Mouse (Mus musculus): Measurements from ENCODE around the gene Coch. TPM values are rescaled to one million over a fixed set of nuclear protein-coding genes. Genes with fewer than 3 reads are reported as not detected.
"Not testable (repeated sequence)": the region's sequence is repeated elsewhere in the genome, so short reads cannot be mapped to it uniquely, and the experiment has no call there.

Coch gene
- polyA plus RNA-seq, 1 experiment from 2014 or later = 7.5 TPM

DNA sequence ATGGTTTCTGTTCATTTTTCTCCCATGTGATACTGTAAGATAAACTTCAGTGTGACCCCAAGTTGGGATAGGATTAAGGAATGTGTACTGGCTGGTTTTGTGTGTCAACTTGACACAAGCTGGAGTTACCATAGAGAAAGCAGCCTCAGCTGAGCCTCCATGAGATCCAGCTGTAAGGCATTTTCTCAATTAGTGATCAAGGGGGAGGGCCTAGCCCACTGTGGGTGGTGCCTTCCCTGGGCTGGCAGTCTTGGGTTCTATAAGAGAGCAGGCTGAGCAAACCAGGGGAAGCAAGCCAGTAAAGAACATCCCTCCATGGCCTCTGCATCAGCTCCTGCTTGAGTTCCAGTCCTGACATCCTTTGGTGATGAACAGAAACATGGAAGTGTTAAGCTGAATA, 56.3 kb downstream of the Coch start:
- not testable (repeated sequence) for ATAC-seq (ENCODE audit: low FRiP score, low read depth); H3K4me3 ChIP-seq; H3K4me1 ChIP-seq; H3K9me3 ChIP-seq; H3K4me2 ChIP-seq (replicated peaks); H3K27ac ChIP-seq; H3K27me3 ChIP-seq (replicated peaks); H3K9ac ChIP-seq
- peaks cover 29% of the 10 kb centered on the region for H3K36me3 ChIP-seq

Other genes with a start within 250 kb of the Coch start
- 35.3 and 35.4 TPM in 2 replicates for gene G2e3, start 245.3 kb upstream of the Coch start, polyA plus RNA-seq (2016; fragmentation: Nextera tagmentation; extraction: Ambion mirVana)
- 68.9 and 73.2 TPM in 2 replicates for gene Scfd1, start 215.8 kb upstream of the Coch start, polyA plus RNA-seq (2016; fragmentation: Nextera tagmentation; extraction: Ambion mirVana)
- gene Ap4s1, start 97.7 kb downstream of the Coch start, polyA plus RNA-seq (2016; fragmentation: Nextera tagmentation; extraction: Ambion mirVana) = 49.9 and 54.4 TPM in 2 replicates
- 55.5 and 63.4 TPM in 2 replicates for gene Strn3, start 98.6 kb downstream of the Coch start, polyA plus RNA-seq (2016; fragmentation: Nextera tagmentation; extraction: Ambion mirVana)
- 36.0 and 39.1 TPM in 2 replicates for gene Hectd1, start 236.2 kb downstream of the Coch start, polyA plus RNA-seq (2016; fragmentation: Nextera tagmentation; extraction: Ambion mirVana)